Mouse (Mus musculus): ENCODE data around the gene Pla2g6.

GRCm38 (mm10) chr15:79357036-79357911, 29.1 kb upstream of the Pla2g6 start:
- TF ChIP-seq GATA1 (IDR thresholded peaks at IDR 0.05; ENCODE audit: borderline replicate concordance, low read length) (no peak), FLI1 (IDR thresholded peaks at IDR 0.05; ENCODE audit: low read length) (no peak)

Measured in megakaryocyte, embryonic 14.5 days (primary cell).